ENCODE assay signal across 8 mouse cellular contexts in the genomic region with DNA sequence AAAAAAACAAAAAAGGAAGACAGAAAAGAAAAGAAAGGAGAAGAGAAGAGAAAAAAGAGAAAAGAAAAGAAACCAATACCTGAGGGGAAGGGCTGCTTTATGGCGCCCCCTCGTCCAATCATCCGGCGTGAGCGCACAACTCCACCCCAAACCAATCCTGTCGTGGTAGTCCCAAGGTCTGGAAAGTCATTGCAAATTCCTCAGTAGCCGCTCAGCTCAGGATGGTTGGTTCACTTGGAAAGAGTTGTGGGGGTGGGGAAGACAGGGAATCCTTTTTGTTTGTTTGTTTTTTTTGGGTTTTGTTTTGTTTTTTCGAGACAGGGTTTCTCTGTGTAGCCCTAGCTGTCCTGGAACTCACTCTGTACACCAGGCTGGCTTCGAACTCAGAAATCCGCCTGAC. TPM values are rescaled to one million over a fixed set of nuclear protein-coding genes. Genes with fewer than 3 reads are reported as not detected.
DNase-seq lines count a peak whose midpoint lies in the region; ATAC-seq and TF ChIP-seq lines count a peak whose summit lies in the region.

No protein-coding gene starts in this region.

- 0 out of 2 replicates have a peak overlapping the region, but pooled peaks have one; percentile 58 for H3K9ac ChIP-seq in heart, postnatal 0 days (replicated peaks; ENCODE audit: low read depth, low read length)
- no peak overlapping the region for H3K9ac ChIP-seq in embryonic facial prominence, embryonic 12.5 days
- no peak overlapping the region; the same call in 1 of the 2 replicates for H3K9ac ChIP-seq in intestine, embryonic 15.5 days
- no peak overlapping the region for H3K9ac ChIP-seq in midbrain, postnatal 0 days (replicated peaks; ENCODE audit: low read length, poor library complexity, severe bottlenecking)

- H3K4me1 ChIP-seq in heart, postnatal 0 days (ENCODE audit: control insufficient read depth, insufficient read depth) = no peaks in the 10 kb centered on the region
- peaks cover 4% of the 10 kb centered on the region; the same call in 1 of the 2 replicates for H3K4me1 ChIP-seq in embryonic facial prominence, embryonic 12.5 days
- 0 out of 2 replicates have a peak, but pooled peaks cover 2% of the 10 kb centered on the region for H3K4me1 ChIP-seq in intestine, embryonic 15.5 days (replicated peaks)
- peaks cover 7% of the 10 kb centered on the region; the same call in 1 of the 2 replicates for H3K4me1 ChIP-seq in midbrain, postnatal 0 days (ENCODE audit: insufficient read depth, low read length)

- no peaks in the 10 kb centered on the region for H3K36me3 ChIP-seq in heart, postnatal 0 days (replicated peaks; ENCODE audit: control insufficient read depth, insufficient read depth, low read length)
- H3K36me3 ChIP-seq in embryonic facial prominence, embryonic 12.5 days = no peaks in the 10 kb centered on the region
- H3K36me3 ChIP-seq in intestine, embryonic 15.5 days = no peaks in the 10 kb centered on the region
- no peaks in the 10 kb centered on the region for H3K36me3 ChIP-seq in midbrain, postnatal 0 days (ENCODE audit: insufficient read depth, low read length)

- no peaks in the 10 kb centered on the region for H3K9me3 ChIP-seq in heart, postnatal 0 days (replicated peaks; ENCODE audit: control insufficient read depth, low read length)
- no peaks in the 10 kb centered on the region for H3K9me3 ChIP-seq in embryonic facial prominence, embryonic 12.5 days
- H3K9me3 ChIP-seq in intestine, embryonic 15.5 days = no peaks in the 10 kb centered on the region
- no peaks in the 10 kb centered on the region for H3K9me3 ChIP-seq in midbrain, postnatal 0 days (ENCODE audit: low read length)

- H3K27me3 ChIP-seq in heart, postnatal 0 days (ENCODE audit: control insufficient read depth, insufficient read depth, low read length) = no peaks in the 10 kb centered on the region
- H3K27me3 ChIP-seq in embryonic facial prominence, embryonic 12.5 days = peaks cover 5% of the 10 kb centered on the region; the same call in 1 of the 2 replicates
- H3K27me3 ChIP-seq in intestine, embryonic 15.5 days (replicated peaks) = no peaks in the 10 kb centered on the region
- peaks cover 7% of the 10 kb centered on the region; the same call in 1 of the 2 replicates for H3K27me3 ChIP-seq in midbrain, postnatal 0 days (ENCODE audit: insufficient read depth, low read length)

- TF ChIP-seq CTCF in heart, postnatal 0 days (IDR thresholded peaks at IDR 0.05; ENCODE audit: low read depth) = no peak
- no peak for TF ChIP-seq CTCF in midbrain, postnatal 0 days (IDR thresholded peaks at IDR 0.05)

- H3K4me3 ChIP-seq in heart, postnatal 0 days (ENCODE audit: low read depth, low read length) = peak overlapping the region; percentile 64
- peak overlapping the region; percentile 57 for H3K4me3 ChIP-seq in embryonic facial prominence, embryonic 12.5 days
- H3K4me3 ChIP-seq in intestine, embryonic 15.5 days (replicated peaks) = peak overlapping the region; percentile 63
- peak overlapping the region; percentile 40 for H3K4me3 ChIP-seq in midbrain, postnatal 0 days (ENCODE audit: low read depth, low read length)

- no peak for ATAC-seq in heart, postnatal 0 days (ENCODE audit: insufficient read depth, low read depth)
- no peak for ATAC-seq in embryonic facial prominence, embryonic 12.5 days (ENCODE audit: insufficient number of reproducible peaks, insufficient read depth, low FRiP score, low TSS enrichment)
- no peak for ATAC-seq in intestine, embryonic 15.5 days
- no peak for ATAC-seq in midbrain, postnatal 0 days (ENCODE audit: low FRiP score)

- WGBS in heart, postnatal 0 days = 24% methylated on average over 10 of the region's 10 CpGs
- 32% methylated on average over 10 of the region's 10 CpGs for WGBS in embryonic facial prominence, embryonic 12.5 days
- 31% methylated on average over 10 of the region's 10 CpGs for WGBS in intestine, embryonic 15.5 days
- 42% methylated on average over 10 of the region's 10 CpGs for WGBS in midbrain, postnatal 0 days

- TF ChIP-seq EP300 in heart, postnatal 0 days (IDR thresholded peaks at IDR 0.05; ENCODE audit: low read depth) = no peak

- H3K27ac ChIP-seq in heart, postnatal 0 days (ENCODE audit: low read depth) = 0 out of 2 replicates have a peak overlapping the region, but pooled peaks have one; percentile 50
- H3K27ac ChIP-seq in embryonic facial prominence, embryonic 12.5 days = no peak overlapping the region
- H3K27ac ChIP-seq in intestine, embryonic 15.5 days = no peak overlapping the region
- H3K27ac ChIP-seq in midbrain, postnatal 0 days (ENCODE audit: low read depth, low read length) = no peak overlapping the region

- no peak for DNase-seq in heart, postnatal 0 days (ENCODE audit: low spot score)
- DNase-seq in heart, postnatal 14 days = no peak
- DNase-seq in midbrain, postnatal 0 days (ENCODE audit: low spot score) = no peak
- no peak for DNase-seq in left cerebral cortex, adult 9 months (ENCODE audit: low spot score in 2 of 2)
- no peak for DNase-seq in ovary, adult 18-20 months (ENCODE audit: low spot score)
- no peak for DNase-seq in cerebellum, postnatal 10 days

- intact Hi-C loops in heart, postnatal 14 days (cut with DNase I) = no loop called here

- peak overlapping the region; percentile 92 for H3K4me2 ChIP-seq in heart, postnatal 0 days (ENCODE audit: low read depth, low read length)
- peak overlapping the region; percentile 90 for H3K4me2 ChIP-seq in embryonic facial prominence, embryonic 12.5 days (replicated peaks)
- peak overlapping the region; percentile 95 for H3K4me2 ChIP-seq in intestine, embryonic 15.5 days (replicated peaks)
- peak overlapping the region; percentile 94 for H3K4me2 ChIP-seq in midbrain, postnatal 0 days (ENCODE audit: low read depth, low read length, poor library complexity, severe bottlenecking)

RNA-seq across cellular contexts. Expression of gene Tet1, which starts 23.3 kb away (rescaled TPM):
- total RNA-seq in heart, postnatal 0 days (2014; rRNA removed; ENCODE audit: low replicate concordance) = 12.8 and 17.3 TPM in 2 replicates
- polyA plus RNA-seq in heart, postnatal 0 days (2015; fragmentation: Nextera tagmentation; extraction: Ambion mirVana) = 18.8 and 19.9 TPM in 2 replicates
- 10 to 100 TPM; 19.2 to 21.2 TPM for total RNA-seq in heart, postnatal 14 days (2021)
- 30.8 and 31.7 TPM in 2 replicates for polyA plus RNA-seq in embryonic facial prominence, embryonic 12.5 days (2016; fragmentation: Nextera tagmentation; extraction: Ambion mirVana)
- 14.4 and 18.3 TPM in 2 replicates for polyA plus RNA-seq in intestine, embryonic 15.5 days (2015; fragmentation: Nextera tagmentation; extraction: Ambion mirVana)
- 29.0 and 40.5 TPM in 2 replicates for total RNA-seq in midbrain, postnatal 0 days (2014; rRNA removed)
- 31.1 and 34.9 TPM in 2 replicates for polyA plus RNA-seq in midbrain, postnatal 0 days (2015; fragmentation: Nextera tagmentation; extraction: Ambion mirVana)

RNA-seq across cellular contexts. Expression of gene Slc25a16, which starts 35.0 kb away (rescaled TPM):
- 15.3 and 35.4 TPM in 2 replicates for total RNA-seq in heart, postnatal 0 days (2014; rRNA removed; ENCODE audit: low replicate concordance)
- 14.8 and 19.6 TPM in 2 replicates for polyA plus RNA-seq in heart, postnatal 0 days (2015; fragmentation: Nextera tagmentation; extraction: Ambion mirVana)
- total RNA-seq in heart, postnatal 14 days (2021) = 10 to 100 TPM; 21.9 to 22.3 TPM
- polyA plus RNA-seq in embryonic facial prominence, embryonic 12.5 days (2016; fragmentation: Nextera tagmentation; extraction: Ambion mirVana) = 10.1 and 10.8 TPM in 2 replicates
- polyA plus RNA-seq in intestine, embryonic 15.5 days (2015; fragmentation: Nextera tagmentation; extraction: Ambion mirVana) = 12.5 and 13.4 TPM in 2 replicates
- total RNA-seq in midbrain, postnatal 0 days (2014; rRNA removed) = 19.0 and 23.0 TPM in 2 replicates
- 12.3 and 13.7 TPM in 2 replicates for polyA plus RNA-seq in midbrain, postnatal 0 days (2015; fragmentation: Nextera tagmentation; extraction: Ambion mirVana)
